Mouse (Mus musculus) liver, embryonic 14.5 days (tissue): ENCODE measurements around the gene Foxred2. TPM values are rescaled to one million over a fixed set of nuclear protein-coding genes. Genes with fewer than 3 reads are reported as not detected.

Source experiments
- ATAC-seq: fragments of 200-750 bp; cut with Nextera tagmentation; 2 replicates; pipeline ENCODE4 v1.8.0; 2017; ENCODE audit warnings: moderate number of reproducible peaks, mild to moderate bottlenecking, moderate library complexity; ENCODE audit not compliant: insufficient read depth
- DNase-seq, 3 experiments: peaks; one replicate each; pipeline ENCODE4 v3.0.0-alpha.2; 2012 to 2013; ENCODE audit warnings: low read depth in 3 of 3, low spot score in 3 of 3
- H3K27ac ChIP-seq: fragments of 300-500 bp; sonication (generic); 2 replicates; pipeline ENCODE4 v1.5.1; 2014; ENCODE audit warnings: moderate library complexity, mild to moderate bottlenecking, control low read depth, inconsistent platforms
- H3K27me3 ChIP-seq: fragments of 300-500 bp; sonication (generic); 2 replicates; pipeline ENCODE4 v1.6.1; 2014; ENCODE audit warnings: mild to moderate bottlenecking, low read length, moderate library complexity; ENCODE audit not compliant: control insufficient read depth, insufficient read depth
- H3K36me3 ChIP-seq: fragments of 300-500 bp; sonication (generic); replicated peaks from 2 replicates; pipeline ENCODE4 v1.6.1; 2014; ENCODE audit warnings: low read depth; ENCODE audit not compliant: control insufficient read depth, insufficient read depth
- H3K4me1 ChIP-seq, 2 experiments: fragments of 200-500 bp in 1 of 2; fragments of 300-500 bp in 1 of 2; sonication (generic) in 1 of 2; replicated peaks; 2 replicates each; pipeline ENCODE4 v1.6.1; 2012 to 2014; ENCODE audit warnings: antibody characterized with exemption in 1 of 2, inconsistent platforms in 1 of 2, low read length in 1 of 2; ENCODE audit not compliant: control insufficient read depth in 2 of 2, insufficient read depth in 2 of 2
- H3K4me2 ChIP-seq: fragments of 300-500 bp; sonication (generic); 2 replicates; pipeline ENCODE4 v1.6.1; 2014; ENCODE audit warnings: low read depth, mild to moderate bottlenecking, control low read depth, moderate library complexity
- H3K4me3 ChIP-seq, 2 experiments: fragments of 200-500 bp in 1 of 2; fragments of 300-500 bp in 1 of 2; sonication (generic) in 1 of 2; 2 replicates each; pipeline ENCODE4 v1.5.1; 2012 to 2014; ENCODE audit warnings: low read depth in 2 of 2, low read length in 2 of 2, mild to moderate bottlenecking in 2 of 2, control low read depth in 1 of 2, inconsistent platforms in 1 of 2, moderate library complexity in 1 of 2; ENCODE audit not compliant: insufficient read depth in 1 of 2
- H3K9ac ChIP-seq: fragments of 300-500 bp; sonication (generic); replicated peaks from 2 replicates; pipeline ENCODE4 v1.6.1; 2014; ENCODE audit warnings: mild to moderate bottlenecking, control low read depth, moderate library complexity
- H3K9me3 ChIP-seq: fragments of 300-500 bp; sonication (generic); 2 replicates; pipeline ENCODE4 v1.6.1; 2016; ENCODE audit warnings: low read length, mixed read lengths; ENCODE audit not compliant: control insufficient read depth
- CTCF ChIP-seq: IDR thresholded peaks from 2 replicates; pipeline ENCODE4 v1.5.1; 2016; ENCODE audit warnings: antibody characterized with exemption, low read depth, control low read depth
- EP300 ChIP-seq: IDR thresholded peaks from 2 replicates; pipeline ENCODE4 v1.6.1; 2016; ENCODE audit warnings: antibody characterized with exemption, low read depth
- WGBS: fragments of 180-500 bp; shearing (Covaris S2); extraction: QIAGEN DNeasy Blood & Tissue Kit; methylation state at CpG from one replicate; pipeline ENCODE4 v1.1.7; 2014; ENCODE audit not compliant: insufficient replicate concordance; 5-methylcytosine and 5-hydroxymethylcytosine counted together
- polyA plus RNA-seq, 2 experiments: library from polyadenylated mRNA; depleted of rRNA in 1 of 2; stranded (reverse) in 1 of 2; unstranded in 1 of 2; fragments of >200 nt; fragmentation: Nextera tagmentation in 1 of 2; extraction: Ambion mirVana in 1 of 2; gene quantifications; 2 replicates each; pipeline versions ENCODE4 v1.2.1 to v1.2.3; 2012 to 2014

The Foxred2 gene
- polyA plus RNA-seq, 2 experiments, result 1.2 to 1.4 TPM

GRCm38 (mm10) chr15:77906081-77906480 is 50.4 kb downstream of the Foxred2 start:
- H3K4me2 ChIP-seq, result no peak overlapping the region
- H3K4me3 ChIP-seq, result no peak overlapping the region
- peaks cover 0 to 9% of the 10 kb centered on the region in 2 experiments; a peak in 2 of 4 replicates for H3K4me1 ChIP-seq
- no peak overlapping the region; the same call in 1 of the 2 replicates for H3K9ac ChIP-seq
- H3K27me3 ChIP-seq, result peaks cover 2% of the 10 kb centered on the region; the same call in 1 of the 2 replicates
- ATAC-seq (no peak), DNase-seq (no peak)
- no peaks in the 10 kb centered on the region for H3K36me3 ChIP-seq
- H3K27ac ChIP-seq, result no peak overlapping the region
- TF ChIP-seq EP300 (no peak), CTCF (no peak)
- WGBS, result 81% methylated on average over 8 of the region's 8 CpGs
- H3K9me3 ChIP-seq, result no peaks in the 10 kb centered on the region

DNA sequence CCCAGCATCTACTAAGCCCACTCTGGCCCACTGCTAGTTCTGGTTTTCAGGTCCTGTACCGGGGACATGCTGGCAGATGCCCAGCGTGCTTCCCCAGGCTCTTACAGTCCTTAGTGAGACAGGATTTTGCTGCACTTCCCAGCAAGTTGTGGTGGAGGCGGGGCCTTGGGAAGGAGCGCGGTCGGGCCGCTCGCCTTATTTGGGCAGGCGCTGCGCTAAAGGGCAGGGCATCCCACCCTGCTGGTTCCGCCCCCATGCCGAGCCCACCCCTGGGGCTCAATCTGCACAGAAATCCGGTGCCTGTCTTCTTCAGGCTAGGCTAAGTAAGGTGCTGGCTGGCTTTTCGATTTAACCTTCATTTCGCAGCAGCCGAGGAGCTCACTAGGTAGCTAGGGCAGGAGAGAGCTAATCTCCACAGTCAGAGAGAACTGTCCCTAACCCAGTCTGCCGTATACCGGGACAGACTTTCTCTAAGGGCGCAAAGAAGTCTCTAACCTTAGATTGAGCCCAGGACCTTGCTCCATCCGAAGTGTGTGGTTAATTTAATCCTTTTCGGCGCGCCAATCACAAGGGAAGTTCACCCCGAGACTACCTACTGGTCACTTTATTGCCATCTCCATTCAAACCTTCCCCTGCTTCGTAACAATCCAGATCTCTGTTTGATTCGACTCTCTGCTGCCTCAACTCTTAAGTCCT is 51.1 kb downstream of the Foxred2 start:
- peaks cover 2% of the 10 kb centered on the region; the same call in 1 of the 2 replicates for H3K27me3 ChIP-seq
- no peaks in the 10 kb centered on the region for H3K36me3 ChIP-seq
- H3K9me3 ChIP-seq, result no peaks in the 10 kb centered on the region
- H3K4me2 ChIP-seq, result peak overlapping the region; percentile 42
- no peak overlapping the region for H3K27ac ChIP-seq
- TF ChIP-seq EP300, result no peak
- no peak for TF ChIP-seq CTCF
- H3K4me3 ChIP-seq, result peak overlapping the region in 1 of 2 experiments; percentile 24; a peak in 2 of 4 replicates
- WGBS, result 9% methylated on average over 26 of the region's 26 CpGs
- peaks cover 0 to 9% of the 10 kb centered on the region in 2 experiments; a peak in 2 of 4 replicates for H3K4me1 ChIP-seq
- ATAC-seq (peak; percentile 43; the same call in 1 of the 2 replicates), DNase-seq (no peak)
- H3K9ac ChIP-seq, result no peak overlapping the region

DNA sequence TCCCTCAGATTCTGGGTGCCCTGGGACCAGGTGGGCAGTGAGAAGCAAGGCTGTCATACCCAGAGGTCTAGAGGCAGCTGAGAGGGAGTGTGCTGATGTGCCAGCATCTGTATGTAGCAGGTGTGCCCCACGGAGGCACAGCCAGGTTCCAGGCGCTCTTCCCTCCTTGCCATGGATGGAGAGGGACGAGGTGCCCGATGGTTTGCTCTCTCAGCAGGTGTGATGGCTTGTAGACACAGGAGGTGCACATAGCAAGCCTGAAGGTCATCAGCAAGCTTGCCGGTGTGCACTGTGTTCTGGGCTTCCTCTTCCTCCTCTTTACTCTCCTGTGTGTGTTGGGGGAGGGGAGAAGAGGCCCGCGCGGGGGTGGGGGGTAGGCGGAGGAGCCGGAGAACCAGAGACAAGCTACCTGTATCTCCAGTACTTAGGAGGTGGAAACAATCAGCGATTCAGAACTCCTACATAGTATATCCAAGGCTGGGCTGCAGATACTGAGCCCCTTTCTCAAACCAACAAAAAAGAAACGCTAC is 52.1 kb downstream of the Foxred2 start:
- Histone ChIP-seq H3K36me3 (no peaks in the 10 kb centered on the region), H3K27ac (no peak overlapping the region), H3K9me3 (no peaks in the 10 kb centered on the region), H3K9ac (no peak overlapping the region), H3K4me3 (no peak overlapping the region), H3K27me3 (peaks cover 2% of the 10 kb centered on the region; the same call in 1 of the 2 replicates), H3K4me2 (0 out of 2 replicates have a peak overlapping the region, but pooled peaks have one; percentile 5), H3K4me1 (peaks cover 0 to 9% of the 10 kb centered on the region in 2 experiments; a peak in 2 of 4 replicates)
- TF ChIP-seq CTCF, result no peak
- no peak for TF ChIP-seq EP300
- WGBS, result 21% methylated on average over 12 of the region's 12 CpGs
- ATAC-seq (no peak), DNase-seq (no peak)

- H3K4me1 ChIP-seq, result peaks cover 0 to 9% of the 10 kb centered on the region in 2 experiments; a peak in 2 of 4 replicates
- DNase-seq (no peak), ATAC-seq (no peak)
- H3K4me2 ChIP-seq, result no peak overlapping the region
- no peak overlapping the region for H3K4me3 ChIP-seq
- H3K27me3 ChIP-seq, result peaks cover 2% of the 10 kb centered on the region; the same call in 1 of the 2 replicates
- no peak for TF ChIP-seq EP300
- TF ChIP-seq CTCF, result no peak
- no peaks in the 10 kb centered on the region for H3K36me3 ChIP-seq
- no peaks in the 10 kb centered on the region for H3K9me3 ChIP-seq
- H3K9ac ChIP-seq, result no peak overlapping the region
- no peak overlapping the region for H3K27ac ChIP-seq
- WGBS, result 63% methylated on average over 5 of the region's 5 CpGs
Observed at GRCm38 (mm10) chr15:77903176-77903575, 53.3 kb downstream of the Foxred2 start.

DNA sequence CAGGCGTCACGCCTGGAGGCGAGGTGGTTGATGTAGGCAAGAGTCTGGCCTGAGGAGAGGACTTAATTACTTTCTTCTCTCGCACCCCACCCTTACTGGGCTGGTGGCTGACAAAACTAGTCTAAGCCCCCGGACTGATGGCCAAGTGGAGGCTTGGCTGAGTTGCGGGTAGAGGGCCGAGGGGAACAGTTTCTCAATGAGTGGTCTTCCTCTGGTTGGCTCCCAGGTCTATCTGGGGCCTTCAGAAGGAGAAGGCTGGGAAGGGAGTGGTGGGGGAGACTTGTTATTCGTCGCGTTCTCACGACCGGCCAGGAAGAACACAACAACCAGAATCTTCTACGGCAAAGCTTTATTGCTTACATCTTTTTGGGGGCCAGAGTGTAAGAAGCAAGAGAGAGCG is 61.6 kb downstream of the Foxred2 start:
- 70% methylated on average over 13 of the region's 14 CpGs for WGBS
- TF ChIP-seq EP300 (no peak), CTCF (no peak)
- Histone ChIP-seq H3K36me3 (no peaks in the 10 kb centered on the region), H3K4me1 (no peaks in the 10 kb centered on the region), H3K9ac (no peak overlapping the region), H3K4me3 (no peak overlapping the region), H3K9me3 (no peaks in the 10 kb centered on the region), H3K4me2 (peak overlapping the region; percentile 13; the same call in 1 of the 2 replicates), H3K27ac (no peak overlapping the region), H3K27me3 (no peaks in the 10 kb centered on the region)
- ATAC-seq, result no peak
- no peak for DNase-seq
